Mouse (Mus musculus) liver, adult 2 months (tissue): ENCODE results near the gene Gm21972.

Experiments
- CTCF ChIP-seq: fragments of 200-500 bp; IDR thresholded peaks from 2 replicates; pipeline ENCODE4 v1.5.1; 2011; ENCODE audit warnings: low read depth, low read length, control low read depth
- POLR2A ChIP-seq: fragments of 200-500 bp; IDR thresholded peaks from 2 replicates; pipeline ENCODE4 v1.6.1; 2011; ENCODE audit warnings: low read length, control low read depth; ENCODE audit not compliant: insufficient read depth; ENCODE audit errors: extremely low read depth

DNA sequence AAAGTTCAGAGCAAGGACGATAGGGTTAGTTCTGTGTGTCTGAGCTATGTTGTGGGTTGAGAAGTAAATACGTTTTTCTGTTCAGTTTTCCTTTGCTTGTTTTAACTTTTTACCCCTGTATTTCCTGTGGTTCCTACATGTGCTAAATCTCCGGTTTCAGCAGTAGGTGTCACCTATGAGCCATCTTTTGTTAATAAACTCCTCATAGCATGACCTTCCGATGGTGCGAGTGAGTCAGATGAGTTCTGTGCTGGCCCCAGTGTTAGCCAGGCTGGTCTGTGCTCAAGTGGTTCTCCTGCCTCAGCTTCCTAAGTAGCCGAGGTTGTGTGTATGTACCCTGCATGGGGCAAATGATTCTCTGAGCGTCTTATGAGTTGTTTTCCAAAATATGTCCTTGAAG lies 39.0 kb upstream of the Gm21972 start:
- TF ChIP-seq CTCF (no peak), POLR2A (no peak)
